Mouse (Mus musculus) thymus, postnatal 4 days (tissue): ENCODE data around the gene Megf11.

Source experiments
- DNase-seq: peaks from one replicate; pipeline ENCODE4 v3.0.0; 2021

Gene Megf11

GRCm38 (mm10) chr9:64660222-64660621 is 274.8 kb downstream of the Megf11 start:
- no peak for DNase-seq

DNA sequence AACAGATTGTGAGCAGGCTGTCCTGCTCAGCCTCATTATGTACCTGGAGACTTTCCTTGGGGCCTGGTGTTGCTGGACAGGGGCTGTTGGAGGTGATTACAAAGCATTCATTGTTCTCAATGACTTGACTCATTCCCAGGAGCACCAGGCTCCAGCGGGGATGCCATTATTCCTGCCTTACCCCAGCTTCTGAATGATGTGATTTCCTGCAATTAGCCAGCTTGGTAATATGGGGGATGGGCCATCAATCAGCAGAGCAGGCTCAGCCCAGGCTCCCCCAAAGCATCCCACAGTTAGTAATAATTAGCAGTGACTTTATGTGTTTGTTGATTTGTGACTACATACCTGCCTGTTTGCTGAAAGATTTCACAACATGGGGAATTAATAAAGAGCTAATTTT is 279.2 kb downstream of the Megf11 start:
- no peak for DNase-seq

- DNase-seq: peak; percentile 64
Observed at GRCm38 (mm10) chr9:64666549-64666948, 281.1 kb downstream of the Megf11 start.

GRCm38 (mm10) chr9:64667513-64667912 is 282.1 kb downstream of the Megf11 start:
- DNase-seq: peak; percentile 35

DNA sequence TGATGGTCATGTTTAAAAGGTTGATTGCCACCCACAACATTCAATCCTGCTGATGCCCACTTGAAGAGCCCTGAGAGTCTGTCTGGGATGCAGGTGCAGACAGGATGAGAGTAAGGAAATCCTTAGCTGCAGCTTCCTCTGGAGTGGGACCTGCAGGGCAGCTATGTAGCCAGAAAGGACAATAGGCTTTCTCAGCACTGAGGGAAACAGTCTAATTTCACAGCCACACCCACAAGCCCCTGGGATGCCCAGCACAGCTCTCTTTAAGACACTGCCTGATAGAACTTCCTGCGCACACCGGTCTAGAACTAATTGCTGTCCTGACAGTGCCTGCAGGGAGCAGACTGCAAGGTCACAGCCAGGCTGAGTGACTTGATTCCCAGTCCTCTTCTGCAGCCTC is 282.6 kb downstream of the Megf11 start:
- DNase-seq: no peak

DNA sequence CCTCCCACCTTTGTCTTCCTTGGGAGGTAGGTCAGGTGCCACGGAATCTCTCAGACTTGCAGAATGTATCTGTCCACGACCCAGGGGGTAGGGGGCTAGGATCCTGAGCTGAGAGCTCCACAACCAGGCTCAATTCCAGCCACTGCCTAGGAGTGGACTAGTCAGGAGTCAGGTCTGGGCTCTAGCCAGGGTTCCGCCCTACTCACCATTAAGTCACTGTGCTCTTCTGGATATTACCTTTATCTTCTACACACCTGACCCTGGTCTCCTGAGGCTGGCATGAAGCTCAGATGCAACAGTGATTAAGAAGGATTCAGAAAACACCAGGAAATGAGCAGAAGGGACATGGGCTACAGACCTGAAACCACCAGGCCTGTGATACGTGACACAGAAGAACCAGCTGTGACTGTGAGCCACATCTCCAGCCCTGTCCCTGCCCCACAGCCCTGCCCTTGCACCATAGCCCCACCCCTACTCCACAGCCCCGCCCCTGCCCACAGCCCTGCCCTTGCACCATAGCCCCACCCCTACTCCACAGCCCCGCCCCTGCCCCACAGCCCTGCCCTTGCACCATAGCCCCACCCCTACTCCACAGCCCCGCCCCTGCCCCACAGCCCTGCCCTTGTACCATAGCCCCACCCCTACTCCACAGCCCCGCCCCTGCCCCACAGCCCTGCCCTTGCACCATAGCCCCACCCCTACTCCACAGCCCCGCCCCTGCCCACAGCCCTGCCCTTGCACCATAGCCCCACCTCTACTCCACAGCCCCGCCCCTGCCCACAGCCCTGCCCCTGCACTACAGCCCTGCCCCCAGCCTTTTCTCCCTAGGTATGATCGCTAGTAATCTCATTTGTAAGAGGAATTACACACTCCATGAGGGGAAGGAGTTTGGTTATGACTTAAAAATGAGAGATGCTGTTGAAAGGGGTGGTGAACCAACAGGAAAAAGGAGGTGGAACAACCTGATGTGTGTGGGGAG is 286.2 kb downstream of the Megf11 start:
- DNase-seq: peak; percentile 51

- DNase-seq: no peak
Observed at GRCm38 (mm10) chr9:64687122-64688014, 301.9 kb downstream of the Megf11 start.

DNA sequence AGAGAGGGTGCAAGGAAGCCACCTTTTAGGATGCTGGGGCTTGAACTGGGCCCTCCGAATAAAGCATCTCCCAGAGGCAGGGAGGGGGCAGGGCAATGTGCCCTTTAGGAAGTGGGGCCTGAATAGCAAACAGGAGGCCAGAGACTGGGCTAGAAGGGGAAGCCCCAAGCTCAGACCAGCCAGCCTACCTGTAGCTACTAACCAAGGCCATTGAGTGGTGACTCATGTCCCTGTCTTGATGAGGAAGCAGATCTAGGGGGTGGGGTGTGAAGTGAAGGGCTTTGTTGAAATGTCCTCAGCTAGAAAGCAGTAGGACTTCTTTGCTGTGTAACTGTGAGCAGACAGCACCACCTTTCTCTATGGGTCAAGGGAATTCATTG is 302.6 kb downstream of the Megf11 start:
- DNase-seq: no peak

GRCm38 (mm10) chr9:64690771-64691170 is 305.3 kb downstream of the Megf11 start:
- DNase-seq: no peak

DNA sequence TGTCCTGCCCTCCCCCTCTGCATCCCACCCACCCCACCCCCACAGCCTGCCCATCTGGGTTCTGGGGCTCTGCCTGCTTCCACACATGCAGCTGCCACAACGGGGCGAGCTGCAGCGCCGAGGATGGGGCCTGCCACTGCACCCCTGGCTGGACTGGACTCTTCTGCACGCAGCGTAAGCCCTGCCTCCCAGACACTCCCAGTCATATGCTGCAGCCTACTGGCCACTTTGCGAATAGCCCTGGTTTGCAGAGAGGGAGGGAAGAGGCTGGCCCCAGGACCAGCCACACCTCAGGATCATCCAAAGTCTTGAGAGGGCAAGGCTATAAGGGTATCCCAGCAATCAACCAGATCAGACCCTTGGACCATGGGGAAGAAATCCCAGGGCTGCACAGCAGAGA is 305.8 kb downstream of the Megf11 start:
- peak; percentile 48 for DNase-seq

DNA sequence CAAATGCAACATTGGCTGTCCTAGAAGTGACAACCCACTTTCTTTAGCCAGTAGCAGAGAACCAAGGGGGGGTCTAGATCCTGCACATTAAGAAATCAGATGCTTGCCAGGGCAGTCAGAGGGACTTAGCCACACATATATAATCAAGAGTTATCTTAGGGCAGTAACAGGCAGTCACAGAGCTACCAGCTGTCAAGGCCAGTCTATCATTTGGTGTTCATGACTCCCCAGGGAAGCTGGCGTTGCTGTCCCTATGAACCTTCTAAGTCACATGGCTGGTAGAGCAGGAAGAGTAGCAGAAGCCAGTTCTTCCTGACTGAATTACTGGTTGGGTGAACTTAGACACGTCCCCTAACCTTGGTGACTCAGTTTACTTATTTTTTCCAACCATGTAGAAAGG is 307.7 kb downstream of the Megf11 start:
- DNase-seq: no peak

DNA sequence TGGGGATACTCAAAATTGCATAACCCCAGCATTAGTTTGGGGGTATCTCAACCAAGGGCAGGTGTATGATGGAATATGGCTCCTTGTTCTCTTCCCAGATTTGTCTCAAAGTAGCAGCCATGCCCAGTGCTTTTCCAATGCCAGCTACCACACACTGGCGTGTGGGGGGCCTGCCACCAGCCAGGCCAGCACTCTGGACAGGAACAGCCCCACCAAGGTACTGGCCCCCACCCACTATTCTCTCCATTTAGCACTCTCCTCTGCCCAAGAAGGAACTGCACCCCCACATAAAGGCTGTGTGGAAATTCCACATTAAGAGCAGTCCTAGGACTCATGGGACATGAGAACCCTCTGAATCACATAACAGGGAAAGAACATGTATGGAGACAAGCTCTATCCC is 309.8 kb downstream of the Megf11 start:
- no peak for DNase-seq

- no peak for DNase-seq
Observed at GRCm38 (mm10) chr9:64696404-64696803, 311.0 kb downstream of the Megf11 start.

GRCm38 (mm10) chr9:64697006-64697405 is 311.6 kb downstream of the Megf11 start:
- no peak for DNase-seq

DNA sequence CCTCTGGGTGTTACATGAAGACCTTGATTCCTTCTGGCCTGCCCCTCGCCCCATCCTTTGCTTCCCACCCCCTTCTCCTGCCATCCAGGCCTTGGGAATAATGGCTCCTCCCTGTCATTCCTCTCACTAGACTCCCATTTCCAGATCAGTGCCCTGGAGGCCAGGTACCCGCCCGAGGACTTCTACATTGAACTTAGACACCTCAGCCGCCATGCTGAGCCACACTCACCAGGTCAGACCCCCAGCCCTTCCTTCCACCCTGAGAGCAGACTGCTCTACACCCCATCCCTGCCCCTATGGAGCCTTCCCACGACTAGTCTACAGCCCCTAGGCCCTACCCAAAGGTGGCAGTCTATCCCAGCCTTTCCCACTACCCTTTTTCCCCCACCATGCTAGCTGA is 312.3 kb downstream of the Megf11 start:
- DNase-seq: no peak

DNA sequence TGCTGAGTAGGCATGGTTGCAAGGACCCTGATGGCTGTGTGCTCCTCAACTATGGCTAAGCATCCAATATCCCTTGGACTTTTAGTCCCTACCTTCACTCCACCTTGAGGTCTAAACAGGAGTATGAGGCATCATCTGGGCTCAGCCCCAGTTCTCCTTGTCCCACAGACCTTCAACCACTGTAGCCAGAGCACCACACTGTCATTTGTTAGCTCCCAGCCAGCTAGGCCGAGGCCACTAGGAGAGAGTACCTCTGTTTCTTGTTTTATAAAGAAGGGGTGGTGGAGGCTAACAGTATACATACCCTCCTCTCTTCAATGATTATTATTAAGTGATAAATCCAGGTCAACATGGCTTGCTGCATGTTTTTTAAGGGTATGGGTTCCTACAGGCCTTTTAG is 313.2 kb downstream of the Megf11 start:
- no peak for DNase-seq

GRCm38 (mm10) chr9:64700451-64701311 is 315.3 kb downstream of the Megf11 start:
- DNase-seq: no peak

DNA sequence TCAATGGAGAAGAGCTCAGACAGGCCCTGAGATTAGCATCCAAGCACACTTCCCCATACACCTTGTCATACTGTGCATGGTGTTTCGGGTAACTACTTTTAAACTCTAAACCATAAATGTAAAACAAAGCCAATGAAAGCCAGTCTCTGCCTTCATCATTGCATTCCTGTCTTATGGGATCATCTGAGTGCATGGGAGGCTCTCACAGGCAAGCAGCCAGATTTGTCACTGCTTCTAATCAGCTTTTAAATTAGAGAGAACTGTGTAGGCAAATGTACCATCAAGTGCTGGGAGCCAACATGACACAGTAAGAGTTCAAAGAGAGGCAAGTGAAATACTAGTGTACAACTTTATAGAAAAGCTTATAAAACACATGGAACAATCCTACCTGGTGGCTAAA is 316.2 kb downstream of the Megf11 start:
- DNase-seq: no peak

- DNase-seq: no peak
Observed at GRCm38 (mm10) chr9:64702391-64702790, 317.0 kb downstream of the Megf11 start.

- DNase-seq: no peak
Observed at GRCm38 (mm10) chr9:64702937-64703336, 317.5 kb downstream of the Megf11 start.

GRCm38 (mm10) chr9:64703420-64703965 is 318.1 kb downstream of the Megf11 start:
- DNase-seq: no peak

GRCm38 (mm10) chr9:64704073-64704840 is 318.8 kb downstream of the Megf11 start:
- no peak for DNase-seq
